Mouse (Mus musculus): ENCODE results near the gene Ldlrad3.

Gene Ldlrad3

GRCm38 (mm10) chr2:102116521-102117401, 69.4 kb downstream of the Ldlrad3 start:
- DNase-seq (ENCODE audit: low read depth, low spot score): no peak

GRCm38 (mm10) chr2:102113801-102114200, 72.4 kb downstream of the Ldlrad3 start:
- no peak for DNase-seq (ENCODE audit: low read depth, low spot score)

- DNase-seq (ENCODE audit: low read depth, low spot score): no peak
Measured at GRCm38 (mm10) chr2:102113323-102113722, 72.9 kb downstream of the Ldlrad3 start.

GRCm38 (mm10) chr2:102111906-102112499, 74.2 kb downstream of the Ldlrad3 start:
- no peak for DNase-seq (ENCODE audit: low read depth, low spot score)

- DNase-seq (ENCODE audit: low read depth, low spot score): peak; percentile 84
Measured at GRCm38 (mm10) chr2:102110306-102110705, 75.9 kb downstream of the Ldlrad3 start.

GRCm38 (mm10) chr2:102107280-102107679, 78.9 kb downstream of the Ldlrad3 start:
- no peak for DNase-seq (ENCODE audit: low read depth, low spot score)

- no peak for DNase-seq (ENCODE audit: low read depth, low spot score)
Measured at GRCm38 (mm10) chr2:102106728-102107127, 79.5 kb downstream of the Ldlrad3 start.

- no peak for DNase-seq (ENCODE audit: low read depth, low spot score)
Measured at GRCm38 (mm10) chr2:102105454-102105853, 80.7 kb downstream of the Ldlrad3 start.

GRCm38 (mm10) chr2:102103955-102104354, 82.2 kb downstream of the Ldlrad3 start:
- no peak for DNase-seq (ENCODE audit: low read depth, low spot score)

GRCm38 (mm10) chr2:102100490-102100889, 85.7 kb downstream of the Ldlrad3 start:
- DNase-seq (ENCODE audit: low read depth, low spot score): no peak

- DNase-seq (ENCODE audit: low read depth, low spot score): no peak
Measured at GRCm38 (mm10) chr2:102099702-102100450, 86.3 kb downstream of the Ldlrad3 start.

- DNase-seq (ENCODE audit: low read depth, low spot score): no peak
Measured at GRCm38 (mm10) chr2:102099261-102099660, 86.9 kb downstream of the Ldlrad3 start.

- no peak for DNase-seq (ENCODE audit: low read depth, low spot score)
Measured at GRCm38 (mm10) chr2:102094773-102095172, 91.4 kb downstream of the Ldlrad3 start.

GRCm38 (mm10) chr2:102094281-102094680, 91.9 kb downstream of the Ldlrad3 start:
- DNase-seq (ENCODE audit: low read depth, low spot score): no peak

GRCm38 (mm10) chr2:102092579-102092978, 93.6 kb downstream of the Ldlrad3 start:
- DNase-seq (ENCODE audit: low read depth, low spot score): no peak

- peak; percentile 67 for DNase-seq (ENCODE audit: low read depth, low spot score)
Measured at GRCm38 (mm10) chr2:102091516-102092350, 94.5 kb downstream of the Ldlrad3 start.

GRCm38 (mm10) chr2:102087787-102088186, 98.4 kb downstream of the Ldlrad3 start:
- no peak for DNase-seq (ENCODE audit: low read depth, low spot score)

GRCm38 (mm10) chr2:102086583-102086982, 99.6 kb downstream of the Ldlrad3 start:
- DNase-seq (ENCODE audit: low read depth, low spot score): no peak

- DNase-seq (ENCODE audit: low read depth, low spot score): no peak
Measured at GRCm38 (mm10) chr2:102082782-102083181, 103.4 kb downstream of the Ldlrad3 start.

- peak; percentile 85 for DNase-seq (ENCODE audit: low read depth, low spot score)
Measured at GRCm38 (mm10) chr2:102077554-102077953, 108.6 kb downstream of the Ldlrad3 start.

- DNase-seq (ENCODE audit: low read depth, low spot score): no peak
Measured at GRCm38 (mm10) chr2:102076237-102076636, 109.9 kb downstream of the Ldlrad3 start.

Data from ES-CJ7 (cell line).